Mouse (Mus musculus) hindbrain, embryonic 13.5 days (tissue): ENCODE measurements around the gene Cep78. TPM values are rescaled to one million over a fixed set of nuclear protein-coding genes. Genes with fewer than 3 reads are reported as not detected.

ENCODE experiments used
- ATAC-seq: fragments of 200-750 bp; cut with Nextera tagmentation; 2 replicates; pipeline ENCODE4 v1.8.0; 2017; ENCODE audit warnings: moderate TSS enrichment; ENCODE audit not compliant: low FRiP score
- H3K27ac ChIP-seq: fragments of 300-500 bp; sonication (generic); 2 replicates; pipeline ENCODE4 v1.5.1; 2015; ENCODE audit warnings: inconsistent platforms, mild to moderate bottlenecking, moderate library complexity
- H3K27me3 ChIP-seq: fragments of 300-500 bp; sonication (generic); 2 replicates; pipeline ENCODE4 v1.6.1; 2015; ENCODE audit warnings: mild to moderate bottlenecking, inconsistent platforms
- H3K36me3 ChIP-seq: fragments of 300-500 bp; sonication (generic); 2 replicates; pipeline ENCODE4 v1.6.1; 2015; ENCODE audit warnings: mild to moderate bottlenecking, inconsistent platforms
- H3K4me1 ChIP-seq: fragments of 300-500 bp; sonication (generic); replicated peaks from 2 replicates; pipeline ENCODE4 v1.6.1; 2015; ENCODE audit warnings: inconsistent platforms
- H3K4me2 ChIP-seq: fragments of 300-500 bp; sonication (generic); 2 replicates; pipeline ENCODE4 v1.6.1; 2015; ENCODE audit warnings: inconsistent platforms, mild to moderate bottlenecking, moderate library complexity
- H3K4me3 ChIP-seq: fragments of 300-500 bp; sonication (generic); 2 replicates; pipeline ENCODE4 v1.5.1; 2015; ENCODE audit warnings: mild to moderate bottlenecking, inconsistent platforms
- H3K9ac ChIP-seq: fragments of 300-500 bp; sonication (generic); 2 replicates; pipeline ENCODE4 v1.6.1; 2015; ENCODE audit warnings: mild to moderate bottlenecking, inconsistent platforms
- H3K9me3 ChIP-seq: fragments of 300-500 bp; sonication (generic); 2 replicates; pipeline ENCODE4 v1.6.1; 2016; ENCODE audit warnings: inconsistent platforms
- WGBS: fragments of 180-500 bp; shearing (Covaris S2); methylation state at CpG from one replicate; pipeline ENCODE4 v1.1.7; 2015; 5-methylcytosine and 5-hydroxymethylcytosine counted together
- polyA plus RNA-seq: library from polyadenylated mRNA; unstranded; fragments of >200 nt; fragmentation: Nextera tagmentation; extraction: Ambion mirVana; gene quantifications from 2 replicates; pipeline ENCODE4 v1.2.1, GENCODE M21; 2015

The Cep78 gene
- polyA plus RNA-seq, 1 experiment from 2014 or later, result 38.7 TPM

- H3K4me1 ChIP-seq, result peaks cover 7% of the 10 kb centered on the region
- H3K27ac ChIP-seq, result no peak overlapping the region
- no peak for ATAC-seq
- 90% methylated on average over 8 of the region's 8 CpGs for WGBS
- no peak overlapping the region for H3K4me2 ChIP-seq
- H3K4me3 ChIP-seq, result no peak overlapping the region
- no peaks in the 10 kb centered on the region for H3K9me3 ChIP-seq
- H3K9ac ChIP-seq, result no peak overlapping the region
- no peaks in the 10 kb centered on the region for H3K36me3 ChIP-seq
- no peaks in the 10 kb centered on the region for H3K27me3 ChIP-seq
Measured at GRCm38 (mm10) chr19:16007131-16007530, 22.3 kb upstream of the Cep78 start.

GRCm38 (mm10) chr19:15998157-15998556, 13.4 kb upstream of the Cep78 start:
- Histone ChIP-seq H3K27me3 (no peaks in the 10 kb centered on the region), H3K4me2 (no peak overlapping the region), H3K9ac (no peak overlapping the region), H3K9me3 (no peaks in the 10 kb centered on the region), H3K4me1 (peaks cover 10% of the 10 kb centered on the region; the same call in 1 of the 2 replicates), H3K36me3 (no peaks in the 10 kb centered on the region), H3K27ac (peak overlapping the region; percentile 91; the same call in 1 of the 2 replicates), H3K4me3 (no peak overlapping the region)
- 0 out of 2 replicates have a peak, but pooled peaks have one; percentile 29 for ATAC-seq
- WGBS, result 3% methylated on average over 3 of the region's 3 CpGs

- no peaks in the 10 kb centered on the region for H3K27me3 ChIP-seq
- peak overlapping the region; percentile 43 for H3K4me2 ChIP-seq
- ATAC-seq, result peak; percentile 90
- no peaks in the 10 kb centered on the region for H3K36me3 ChIP-seq
- 30% methylated on average over 12 of the region's 12 CpGs for WGBS
- H3K27ac ChIP-seq, result peak overlapping the region; percentile 91
- peak overlapping the region; percentile 17 for H3K4me3 ChIP-seq
- H3K9me3 ChIP-seq, result no peaks in the 10 kb centered on the region
- 0 out of 2 replicates have a peak overlapping the region, but pooled peaks have one; percentile 35 for H3K9ac ChIP-seq
- H3K4me1 ChIP-seq, result peaks cover 10% of the 10 kb centered on the region; the same call in 1 of the 2 replicates
Measured at GRCm38 (mm10) chr19:15996901-15997564, 12.2 kb upstream of the Cep78 start.

GRCm38 (mm10) chr19:15990102-15990501, 5.3 kb upstream of the Cep78 start:
- Histone ChIP-seq H3K36me3 (0 out of 2 replicates have a peak, but pooled peaks cover 2% of the 10 kb centered on the region), H3K27ac (no peak overlapping the region), H3K9ac (no peak overlapping the region)

GRCm38 (mm10) chr19:15985172-15985713, 454 bp upstream of the Cep78 start:
- Histone ChIP-seq H3K36me3 (0 out of 2 replicates have a peak, but pooled peaks cover 3% of the 10 kb centered on the region), H3K9ac (peak overlapping the region; percentile 95), H3K9me3 (no peaks in the 10 kb centered on the region), H3K27ac (peak overlapping the region; percentile 96; the same call in 1 of the 2 replicates), H3K27me3 (no peaks in the 10 kb centered on the region), H3K4me3 (peak overlapping the region; percentile 86), H3K4me2 (peak overlapping the region; percentile 65), H3K4me1 (peaks cover 26% of the 10 kb centered on the region)
- 30% methylated on average over 10 of the region's 10 CpGs for WGBS
- ATAC-seq, result no peak

More at GRCm38 (mm10) chr19:15990102-15990501, 5.3 kb upstream of the Cep78 start:
- no peaks in the 10 kb centered on the region for H3K9me3 ChIP-seq
- no peak overlapping the region for H3K4me3 ChIP-seq
- 0 out of 2 replicates have a peak, but pooled peaks cover 4% of the 10 kb centered on the region for H3K4me1 ChIP-seq
- 81% methylated on average over 1 of the region's 1 CpGs for WGBS
- no peaks in the 10 kb centered on the region for H3K27me3 ChIP-seq
- no peak for ATAC-seq
- H3K4me2 ChIP-seq, result no peak overlapping the region

GRCm38 (mm10) chr19:15983739-15984344, 947 bp downstream of the Cep78 start:
- H3K9me3 ChIP-seq, result no peaks in the 10 kb centered on the region
- peak overlapping the region; percentile 96 for H3K27ac ChIP-seq
- H3K27me3 ChIP-seq, result no peaks in the 10 kb centered on the region
- H3K4me3 ChIP-seq, result peak overlapping the region; percentile 86
- WGBS, result 51% methylated on average over 15 of the region's 15 CpGs
- H3K4me2 ChIP-seq, result peak overlapping the region; percentile 65
- peaks cover 26% of the 10 kb centered on the region for H3K4me1 ChIP-seq
- ATAC-seq, result no peak
- peaks cover 5% of the 10 kb centered on the region; the same call in 1 of the 2 replicates for H3K36me3 ChIP-seq
- H3K9ac ChIP-seq, result peak overlapping the region; percentile 95

GRCm38 (mm10) chr19:15982926-15983738, 1.7 kb downstream of the Cep78 start:
- no peaks in the 10 kb centered on the region for H3K9me3 ChIP-seq
- peak overlapping the region; percentile 65 for H3K4me2 ChIP-seq
- H3K27me3 ChIP-seq, result no peaks in the 10 kb centered on the region
- no peak overlapping the region for H3K9ac ChIP-seq
- H3K4me3 ChIP-seq, result peak overlapping the region; percentile 86
- peaks cover 26% of the 10 kb centered on the region for H3K4me1 ChIP-seq
- 45% methylated on average over 9 of the region's 10 CpGs for WGBS
- ATAC-seq, result no peak
- H3K36me3 ChIP-seq, result peaks cover 9% of the 10 kb centered on the region; the same call in 1 of the 2 replicates
- H3K27ac ChIP-seq, result peak overlapping the region; percentile 44; the same call in 1 of the 2 replicates

GRCm38 (mm10) chr19:15981861-15982260, 2.9 kb downstream of the Cep78 start:
- H3K4me3 ChIP-seq, result no peak overlapping the region
- peak overlapping the region; percentile 9; the same call in 1 of the 2 replicates for H3K9ac ChIP-seq
- 63% methylated on average over 4 of the region's 4 CpGs for WGBS
- H3K36me3 ChIP-seq, result peaks cover 20% of the 10 kb centered on the region
- H3K4me1 ChIP-seq, result peaks cover 26% of the 10 kb centered on the region
- no peaks in the 10 kb centered on the region for H3K27me3 ChIP-seq
- peak overlapping the region; percentile 65; the same call in 1 of the 2 replicates for H3K4me2 ChIP-seq
- H3K9me3 ChIP-seq, result no peaks in the 10 kb centered on the region
- peak overlapping the region; percentile 3; the same call in 1 of the 2 replicates for H3K27ac ChIP-seq
- peak; percentile 32; the same call in 1 of the 2 replicates for ATAC-seq

- ATAC-seq, result no peak
- Histone ChIP-seq H3K27me3 (no peaks in the 10 kb centered on the region), H3K4me2 (no peak overlapping the region), H3K4me3 (no peak overlapping the region), H3K27ac (no peak overlapping the region), H3K4me1 (no peaks in the 10 kb centered on the region; the same call in 1 of the 2 replicates), H3K9me3 (no peaks in the 10 kb centered on the region), H3K36me3 (peaks cover 88% of the 10 kb centered on the region), H3K9ac (no peak overlapping the region)
- 55% methylated on average over 4 of the region's 4 CpGs for WGBS
Measured at GRCm38 (mm10) chr19:15973365-15973764, 11.4 kb downstream of the Cep78 start.

GRCm38 (mm10) chr19:15965082-15965481, 19.7 kb downstream of the Cep78 start:
- no peaks in the 10 kb centered on the region for H3K4me1 ChIP-seq
- H3K9me3 ChIP-seq, result no peaks in the 10 kb centered on the region
- 62% methylated on average over 3 of the region's 3 CpGs for WGBS
- H3K27me3 ChIP-seq, result no peaks in the 10 kb centered on the region
- no peak overlapping the region for H3K27ac ChIP-seq
- no peak overlapping the region for H3K4me3 ChIP-seq
- H3K4me2 ChIP-seq, result no peak overlapping the region
- peaks cover 76% of the 10 kb centered on the region for H3K36me3 ChIP-seq
- H3K9ac ChIP-seq, result no peak overlapping the region
- peak; percentile 66; the same call in 1 of the 2 replicates for ATAC-seq

- no peak overlapping the region for H3K9ac ChIP-seq
- H3K4me2 ChIP-seq, result no peak overlapping the region
- H3K4me1 ChIP-seq, result no peaks in the 10 kb centered on the region
- H3K27ac ChIP-seq, result no peak overlapping the region
- no peaks in the 10 kb centered on the region for H3K9me3 ChIP-seq
- WGBS, result 93% methylated on average over 7 of the region's 7 CpGs
- no peaks in the 10 kb centered on the region for H3K27me3 ChIP-seq
- ATAC-seq, result 0 out of 2 replicates have a peak, but pooled peaks have one; percentile 24
- peaks cover 76% of the 10 kb centered on the region for H3K36me3 ChIP-seq
- no peak overlapping the region for H3K4me3 ChIP-seq
Measured at GRCm38 (mm10) chr19:15964533-15964932, 20.3 kb downstream of the Cep78 start.
